Mouse (Mus musculus) embryonic fibroblast, embryonic 13.5 days (primary cell): Measurements from ENCODE around the gene Map1lc3b.

Experiments used
- CTCF ChIP-seq: IDR thresholded peaks from 2 replicates; pipeline ENCODE4 v1.5.1; 2011; ENCODE audit warnings: mild to moderate bottlenecking, control low read depth, low read length, moderate library complexity, borderline replicate concordance; ENCODE audit not compliant: insufficient read depth
- POLR2A ChIP-seq: IDR thresholded peaks from 2 replicates; pipeline ENCODE4 v1.6.1; 2011; ENCODE audit warnings: low read depth, mild to moderate bottlenecking, control low read depth, low read length, moderate library complexity

GRCm38 (mm10) chr8:121619401-121619995 lies 29.3 kb downstream of the Map1lc3b start:
- TF ChIP-seq CTCF (no peak), POLR2A (no peak)
